Mouse (Mus musculus): ENCODE data around the gene Ube2h. TPM values are rescaled to one million over a fixed set of nuclear protein-coding genes. Genes with fewer than 3 reads are reported as not detected.

The Ube2h gene
- polyA plus RNA-seq, 1 experiment from 2014 or later: 18.6 TPM

- Histone ChIP-seq H3K27ac (ENCODE audit: low read depth, low read length) (no peak overlapping the region), H3K9me3 (ENCODE audit: control insufficient read depth) (no peaks in the 10 kb centered on the region), H3K4me2 (replicated peaks; ENCODE audit: low read depth) (no peak overlapping the region), H3K4me3 (ENCODE audit: low read depth, low read length) (no peak overlapping the region), H3K27me3 (replicated peaks; ENCODE audit: control insufficient read depth, insufficient read depth, low read length) (no peaks in the 10 kb centered on the region), H3K36me3 (ENCODE audit: control insufficient read depth, insufficient read depth) (no peaks in the 10 kb centered on the region), H3K4me1 (replicated peaks; ENCODE audit: control insufficient read depth, insufficient read depth, low read length) (no peaks in the 10 kb centered on the region), H3K9ac (ENCODE audit: low read depth, low read length) (no peak overlapping the region)
- ATAC-seq: no peak
- TF ChIP-seq CTCF (IDR thresholded peaks at IDR 0.05; ENCODE audit: low read depth): no peak
- WGBS: 81% methylated on average over 11 of the region's 11 CpGs
Measured at GRCm38 (mm10) chr6:30195656-30196055, 108.7 kb downstream of the Ube2h start.

GRCm38 (mm10) chr6:30183624-30184023 is 120.7 kb downstream of the Ube2h start:
- Histone ChIP-seq H3K9ac (ENCODE audit: low read depth, low read length) (no peak overlapping the region), H3K27me3 (replicated peaks; ENCODE audit: control insufficient read depth, insufficient read depth, low read length) (peaks cover 36% of the 10 kb centered on the region), H3K4me2 (replicated peaks; ENCODE audit: low read depth) (no peak overlapping the region), H3K9me3 (ENCODE audit: control insufficient read depth) (no peaks in the 10 kb centered on the region), H3K4me3 (ENCODE audit: low read depth, low read length) (no peak overlapping the region), H3K4me1 (replicated peaks; ENCODE audit: control insufficient read depth, insufficient read depth, low read length) (no peaks in the 10 kb centered on the region), H3K27ac (ENCODE audit: low read depth, low read length) (no peak overlapping the region), H3K36me3 (ENCODE audit: control insufficient read depth, insufficient read depth) (no peaks in the 10 kb centered on the region)
- TF ChIP-seq CTCF (IDR thresholded peaks at IDR 0.05; ENCODE audit: low read depth): no peak
- WGBS: 77% methylated on average over 4 of the region's 4 CpGs
- no peak for ATAC-seq

GRCm38 (mm10) chr6:30182038-30182437 is 122.3 kb downstream of the Ube2h start:
- Histone ChIP-seq H3K9me3 (ENCODE audit: control insufficient read depth) (no peaks in the 10 kb centered on the region), H3K4me1 (replicated peaks; ENCODE audit: control insufficient read depth, insufficient read depth, low read length) (no peaks in the 10 kb centered on the region), H3K4me2 (replicated peaks; ENCODE audit: low read depth) (no peak overlapping the region), H3K9ac (ENCODE audit: low read depth, low read length) (no peak overlapping the region), H3K36me3 (ENCODE audit: control insufficient read depth, insufficient read depth) (no peaks in the 10 kb centered on the region), H3K27ac (ENCODE audit: low read depth, low read length) (no peak overlapping the region), H3K27me3 (replicated peaks; ENCODE audit: control insufficient read depth, insufficient read depth, low read length) (peaks cover 50% of the 10 kb centered on the region), H3K4me3 (ENCODE audit: low read depth, low read length) (no peak overlapping the region)
- ATAC-seq: no peak
- WGBS: 61% methylated on average over 6 of the region's 6 CpGs
- TF ChIP-seq CTCF (IDR thresholded peaks at IDR 0.05; ENCODE audit: low read depth): no peak

GRCm38 (mm10) chr6:30180321-30180720 is 124.0 kb downstream of the Ube2h start:
- no peak for TF ChIP-seq CTCF (IDR thresholded peaks at IDR 0.05; ENCODE audit: low read depth)
- no peak overlapping the region for H3K4me2 ChIP-seq (replicated peaks; ENCODE audit: low read depth)
- H3K36me3 ChIP-seq (ENCODE audit: control insufficient read depth, insufficient read depth): no peaks in the 10 kb centered on the region
- H3K27me3 ChIP-seq (replicated peaks; ENCODE audit: control insufficient read depth, insufficient read depth, low read length): peaks cover 67% of the 10 kb centered on the region
- no peaks in the 10 kb centered on the region for H3K4me1 ChIP-seq (replicated peaks; ENCODE audit: control insufficient read depth, insufficient read depth, low read length)
- no peak overlapping the region for H3K27ac ChIP-seq (ENCODE audit: low read depth, low read length)
- 23% methylated on average over 2 of the region's 2 CpGs for WGBS
- no peak overlapping the region for H3K4me3 ChIP-seq (ENCODE audit: low read depth, low read length)
- no peaks in the 10 kb centered on the region for H3K9me3 ChIP-seq (ENCODE audit: control insufficient read depth)
- no peak for ATAC-seq
- no peak overlapping the region for H3K9ac ChIP-seq (ENCODE audit: low read depth, low read length)

- Histone ChIP-seq H3K4me3 (ENCODE audit: low read depth, low read length) (no peak overlapping the region), H3K9me3 (ENCODE audit: control insufficient read depth) (no peaks in the 10 kb centered on the region), H3K4me2 (replicated peaks; ENCODE audit: low read depth) (no peak overlapping the region), H3K36me3 (ENCODE audit: control insufficient read depth, insufficient read depth) (no peaks in the 10 kb centered on the region), H3K9ac (ENCODE audit: low read depth, low read length) (no peak overlapping the region), H3K27ac (ENCODE audit: low read depth, low read length) (no peak overlapping the region), H3K27me3 (replicated peaks; ENCODE audit: control insufficient read depth, insufficient read depth, low read length) (peaks cover 80% of the 10 kb centered on the region), H3K4me1 (replicated peaks; ENCODE audit: control insufficient read depth, insufficient read depth, low read length) (no peaks in the 10 kb centered on the region)
- TF ChIP-seq CTCF (IDR thresholded peaks at IDR 0.05; ENCODE audit: low read depth): no peak
- ATAC-seq: no peak
- 21% methylated on average over 11 of the region's 11 CpGs for WGBS
Measured at GRCm38 (mm10) chr6:30179046-30179445, 125.3 kb downstream of the Ube2h start.

- Histone ChIP-seq H3K27me3 (replicated peaks; ENCODE audit: control insufficient read depth, insufficient read depth, low read length) (peaks cover 89% of the 10 kb centered on the region), H3K9me3 (ENCODE audit: control insufficient read depth) (no peaks in the 10 kb centered on the region), H3K27ac (ENCODE audit: low read depth, low read length) (no peak overlapping the region), H3K4me1 (replicated peaks; ENCODE audit: control insufficient read depth, insufficient read depth, low read length) (no peaks in the 10 kb centered on the region), H3K9ac (ENCODE audit: low read depth, low read length) (no peak overlapping the region), H3K4me3 (ENCODE audit: low read depth, low read length) (no peak overlapping the region), H3K4me2 (replicated peaks; ENCODE audit: low read depth) (no peak overlapping the region), H3K36me3 (ENCODE audit: control insufficient read depth, insufficient read depth) (no peaks in the 10 kb centered on the region)
- 3% methylated on average over 27 of the region's 27 CpGs for WGBS
- no peak for TF ChIP-seq CTCF (IDR thresholded peaks at IDR 0.05; ENCODE audit: low read depth)
- ATAC-seq: no peak
Measured at GRCm38 (mm10) chr6:30178023-30178639, 126.2 kb downstream of the Ube2h start.

- Histone ChIP-seq H3K9me3 (ENCODE audit: control insufficient read depth) (no peaks in the 10 kb centered on the region), H3K4me3 (ENCODE audit: low read depth, low read length) (no peak overlapping the region), H3K27me3 (replicated peaks; ENCODE audit: control insufficient read depth, insufficient read depth, low read length) (peaks cover 97% of the 10 kb centered on the region), H3K4me1 (replicated peaks; ENCODE audit: control insufficient read depth, insufficient read depth, low read length) (no peaks in the 10 kb centered on the region), H3K4me2 (replicated peaks; ENCODE audit: low read depth) (no peak overlapping the region), H3K9ac (ENCODE audit: low read depth, low read length) (no peak overlapping the region), H3K27ac (ENCODE audit: low read depth, low read length) (no peak overlapping the region), H3K36me3 (ENCODE audit: control insufficient read depth, insufficient read depth) (no peaks in the 10 kb centered on the region)
- WGBS: 4% methylated on average over 14 of the region's 14 CpGs
- ATAC-seq: no peak
- TF ChIP-seq CTCF (IDR thresholded peaks at IDR 0.05; ENCODE audit: low read depth): no peak
Measured at GRCm38 (mm10) chr6:30177305-30177704, 127.0 kb downstream of the Ube2h start.

Data from intestine, postnatal 0 days (tissue).